Mouse (Mus musculus) splenic B cell, adult 2 months (primary cell): ENCODE results near the gene Crlf2.

Source experiments
- DNase-seq: peaks from one replicate; pipeline ENCODE4 v3.0.0-alpha.2; 2011; ENCODE audit warnings: low read depth, low spot score
- H3K27me3 ChIP-seq: 2 replicates; pipeline ENCODE4 v1.6.1; 2012; ENCODE audit warnings: mild to moderate bottlenecking, low read length, moderate library complexity, mixed read lengths; ENCODE audit not compliant: control insufficient read depth, poor library complexity, insufficient read depth, severe bottlenecking
- H3K36me3 ChIP-seq: 2 replicates; pipeline ENCODE4 v1.6.1; 2012; ENCODE audit warnings: mild to moderate bottlenecking, low read length, moderate library complexity, mixed read lengths; ENCODE audit not compliant: control insufficient read depth, poor library complexity, insufficient read depth, severe bottlenecking

Gene Crlf2

DNA sequence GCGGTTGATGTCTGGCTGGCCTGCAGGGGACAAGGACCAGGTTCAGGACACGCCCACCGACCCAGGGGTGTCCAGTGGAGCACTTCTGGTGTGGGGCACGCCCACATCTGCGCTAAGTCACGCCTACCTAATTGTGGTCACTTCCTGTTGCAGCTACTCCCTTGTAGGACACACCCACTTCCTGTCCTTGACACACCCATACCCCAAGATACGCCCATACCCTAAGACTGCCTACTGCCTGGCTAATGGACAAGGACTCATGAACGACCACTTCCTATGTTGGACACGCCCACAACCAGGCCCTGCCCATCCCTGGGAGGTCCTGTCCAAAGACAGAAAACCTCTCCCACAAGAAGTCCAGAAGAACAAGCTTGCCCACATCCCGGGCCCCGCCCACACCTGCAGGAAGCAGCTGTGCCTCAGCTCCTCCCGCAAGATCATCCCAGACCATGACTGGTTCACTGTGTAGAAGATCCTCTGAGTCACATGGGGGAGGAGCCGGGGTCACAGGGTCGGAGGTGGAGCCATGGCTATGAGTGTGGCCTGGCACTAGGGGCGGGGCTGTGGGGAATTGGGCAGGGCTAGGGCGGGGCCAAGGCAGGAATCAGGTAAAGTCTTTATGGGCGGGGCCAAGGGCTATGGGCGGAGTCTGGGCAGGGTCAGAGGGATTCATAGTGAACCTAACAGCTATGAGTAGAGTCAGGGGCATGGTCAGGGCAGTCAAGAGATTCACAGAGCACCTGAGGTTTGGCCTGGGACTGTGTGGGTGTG lies 5.4 kb downstream of the Crlf2 start:
- no peaks in the 10 kb centered on the region for H3K27me3 ChIP-seq
- DNase-seq, result peak; percentile 67
- H3K36me3 ChIP-seq, result peaks cover 9% of the 10 kb centered on the region

GRCm38 (mm10) chr5:109552541-109552940 lies 6.3 kb downstream of the Crlf2 start:
- Histone ChIP-seq H3K36me3 (peaks cover 9% of the 10 kb centered on the region), H3K27me3 (no peaks in the 10 kb centered on the region)
- DNase-seq, result no peak

DNA sequence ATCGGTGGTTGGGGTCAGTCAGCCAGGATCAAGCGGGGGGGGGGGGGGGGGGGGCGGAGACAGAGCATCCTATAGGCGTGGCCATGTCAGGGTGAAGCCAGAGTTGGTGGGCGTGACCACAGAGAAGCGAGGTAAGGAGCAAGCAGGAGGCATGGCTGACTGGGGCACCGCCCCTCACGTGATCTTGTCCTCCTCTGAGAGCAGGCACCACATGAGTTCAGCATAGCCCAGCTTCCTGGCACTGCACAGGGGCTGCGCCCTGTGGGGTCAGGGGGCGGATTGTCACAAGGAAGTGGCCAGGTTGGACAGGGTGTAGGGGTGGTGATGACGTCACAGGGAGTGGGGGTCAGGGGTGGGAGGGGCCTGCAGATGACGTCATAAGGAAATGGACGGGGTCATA lies 6.7 kb downstream of the Crlf2 start:
- Histone ChIP-seq H3K36me3 (peaks cover 9% of the 10 kb centered on the region), H3K27me3 (no peaks in the 10 kb centered on the region)
- peak; percentile 66 for DNase-seq

- Histone ChIP-seq H3K36me3 (peaks cover 7% of the 10 kb centered on the region), H3K27me3 (no peaks in the 10 kb centered on the region)
- peak; percentile 53 for DNase-seq
Measured at GRCm38 (mm10) chr5:109551041-109551765, 7.6 kb downstream of the Crlf2 start.

- no peaks in the 10 kb centered on the region for H3K27me3 ChIP-seq
- peak; percentile 22 for DNase-seq
- peaks cover 3% of the 10 kb centered on the region for H3K36me3 ChIP-seq
Measured at GRCm38 (mm10) chr5:109550225-109550935, 8.4 kb downstream of the Crlf2 start.

DNA sequence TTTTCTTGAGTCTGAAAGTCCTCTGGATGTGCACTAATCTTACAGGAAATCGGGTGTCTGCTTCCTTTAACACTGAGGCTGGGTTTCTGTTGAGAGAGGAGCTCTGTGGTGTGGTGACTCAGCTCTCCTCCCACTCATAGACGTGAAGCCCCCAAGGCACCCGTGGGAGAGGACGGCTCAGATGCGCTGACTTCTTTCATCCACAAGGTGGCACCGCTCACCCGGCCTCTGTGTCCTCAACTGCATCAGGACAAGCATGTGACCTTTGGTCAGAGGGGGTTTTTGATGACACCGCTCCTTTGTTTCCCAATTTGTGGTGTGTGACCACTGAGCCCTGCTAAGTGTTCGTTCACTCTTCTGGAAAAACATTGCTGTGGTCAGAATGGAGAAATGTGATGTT lies 10.1 kb downstream of the Crlf2 start:
- Histone ChIP-seq H3K27me3 (no peaks in the 10 kb centered on the region), H3K36me3 (no peaks in the 10 kb centered on the region; the same call in 1 of the 2 replicates)
- DNase-seq, result peak; percentile 85

DNA sequence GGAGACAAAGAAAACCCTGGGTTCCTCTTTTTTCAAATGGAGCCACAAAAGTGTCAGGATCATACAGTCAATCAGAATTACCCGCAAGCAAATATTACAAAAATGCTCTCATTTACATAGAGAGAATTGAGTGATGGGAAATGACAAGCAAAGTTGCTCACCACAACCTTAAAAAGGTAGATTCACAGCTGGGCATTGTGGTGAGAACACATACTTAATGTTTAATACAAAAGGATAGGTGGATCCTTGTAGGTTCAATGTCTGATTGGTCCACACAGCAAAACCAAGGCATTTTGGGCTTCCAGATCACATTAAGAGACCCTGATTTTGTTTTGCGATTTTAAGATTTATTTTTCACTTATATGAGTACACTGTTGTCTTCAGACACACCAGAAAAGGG lies 11.7 kb downstream of the Crlf2 start:
- DNase-seq, result no peak
- Histone ChIP-seq H3K27me3 (no peaks in the 10 kb centered on the region), H3K36me3 (no peaks in the 10 kb centered on the region; the same call in 1 of the 2 replicates)

DNA sequence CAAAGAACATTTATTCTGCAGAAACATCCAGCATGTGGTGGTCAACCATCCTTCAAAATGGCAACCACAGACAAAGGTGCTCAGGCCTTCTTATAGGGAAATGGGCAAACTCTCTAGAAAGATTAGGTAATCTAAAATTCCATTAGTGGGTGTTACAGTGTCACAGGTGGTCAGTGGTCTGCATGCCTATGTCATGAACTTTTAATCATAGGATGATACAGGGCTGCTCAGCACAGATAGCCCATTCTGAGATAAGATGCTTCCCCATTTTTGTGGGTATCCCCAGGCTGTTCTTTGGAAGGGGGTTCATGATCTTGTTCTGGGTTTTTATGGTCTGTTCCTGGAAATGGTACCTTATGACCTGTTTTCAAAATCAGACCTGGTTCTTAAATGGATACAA lies 49.1 kb downstream of the Crlf2 start:
- Histone ChIP-seq H3K27me3 (no peaks in the 10 kb centered on the region), H3K36me3 (no peaks in the 10 kb centered on the region)
- no peak for DNase-seq

DNA sequence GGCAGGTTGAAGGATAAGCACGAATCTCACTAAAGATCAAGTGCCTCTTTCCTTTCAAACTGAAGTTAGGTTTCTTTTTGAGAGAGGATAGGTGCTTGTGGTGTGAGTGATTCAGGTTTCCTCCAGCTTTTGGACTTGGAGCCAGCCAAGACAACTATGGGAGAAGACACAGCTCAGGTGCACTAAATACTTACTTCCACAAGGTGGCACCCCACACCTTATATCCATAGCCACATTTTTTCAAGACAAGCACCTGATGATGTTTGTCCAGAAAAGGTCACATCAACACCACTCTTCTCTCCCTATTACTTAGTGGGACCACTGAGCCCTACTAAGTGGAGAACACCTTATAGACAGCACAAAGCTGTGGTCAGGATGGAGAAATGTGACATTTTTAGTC lies 52.1 kb downstream of the Crlf2 start:
- Histone ChIP-seq H3K36me3 (no peaks in the 10 kb centered on the region), H3K27me3 (no peaks in the 10 kb centered on the region)
- DNase-seq, result peak; percentile 47
